Mouse (Mus musculus) stomach, embryonic 16.5 days (tissue): ENCODE measurements around the gene Tbc1d10c. TPM values are rescaled to one million over a fixed set of nuclear protein-coding genes. Genes with fewer than 3 reads are reported as not detected.
A peak's percentile ranks its signal among the peaks of the same experiment; 100 is the strongest.

Source experiments
- ATAC-seq: fragments of 200-750 bp; cut with Nextera tagmentation; 2 replicates; pipeline ENCODE4 v1.8.0; 2017; ENCODE audit warnings: moderate number of reproducible peaks, moderate TSS enrichment; ENCODE audit not compliant: insufficient read depth, low FRiP score
- H3K27ac ChIP-seq: fragments of 300-500 bp; sonication (generic); 2 replicates; pipeline ENCODE4 v1.5.1; 2014; ENCODE audit warnings: low read length
- H3K27me3 ChIP-seq: fragments of 300-500 bp; sonication (generic); 2 replicates; pipeline ENCODE4 v1.6.1; 2014; ENCODE audit warnings: low read length, control low read depth, mixed read lengths; ENCODE audit not compliant: control insufficient read depth, insufficient read depth
- H3K36me3 ChIP-seq: fragments of 300-500 bp; sonication (generic); 2 replicates; pipeline ENCODE4 v1.6.1; 2014; ENCODE audit warnings: low read length; ENCODE audit not compliant: control insufficient read depth, insufficient read depth
- H3K4me1 ChIP-seq: fragments of 300-500 bp; sonication (generic); 2 replicates; pipeline ENCODE4 v1.6.1; 2014; ENCODE audit warnings: low read length, control low read depth, mixed read lengths; ENCODE audit not compliant: control insufficient read depth, insufficient read depth
- H3K4me2 ChIP-seq: fragments of 300-500 bp; sonication (generic); 2 replicates; pipeline ENCODE4 v1.6.1; 2014; ENCODE audit warnings: low read depth, low read length, mixed read lengths
- H3K4me3 ChIP-seq: fragments of 300-500 bp; sonication (generic); replicated peaks from 2 replicates; pipeline ENCODE4 v1.5.1; 2014; ENCODE audit warnings: mild to moderate bottlenecking, low read length
- H3K9ac ChIP-seq: fragments of 300-500 bp; sonication (generic); 2 replicates; pipeline ENCODE4 v1.6.1; 2014; ENCODE audit warnings: low read length
- H3K9me3 ChIP-seq: fragments of 300-500 bp; sonication (generic); replicated peaks from 2 replicates; pipeline ENCODE4 v1.6.1; 2016; ENCODE audit warnings: low read length, control low read depth; ENCODE audit not compliant: control insufficient read depth
- WGBS: fragments of 180-500 bp; shearing (Covaris S2); extraction: QIAGEN DNeasy Blood & Tissue Kit; methylation state at CpG from one replicate; pipeline ENCODE4 v1.1.7; 2014; 5-methylcytosine and 5-hydroxymethylcytosine counted together
- polyA plus RNA-seq: library from polyadenylated mRNA; unstranded; fragments of >200 nt; fragmentation: Nextera tagmentation; extraction: Ambion mirVana; gene quantifications from 2 replicates; pipeline ENCODE4 v1.2.1, GENCODE M21; 2015

Gene Tbc1d10c
- polyA plus RNA-seq, 1 experiment from 2014 or later: 3.6 TPM

- no peak overlapping the region for H3K4me2 ChIP-seq
- H3K9ac ChIP-seq: no peak overlapping the region
- H3K36me3 ChIP-seq: no peaks in the 10 kb centered on the region
- H3K27me3 ChIP-seq: no peaks in the 10 kb centered on the region
- peaks cover 22% of the 10 kb centered on the region for H3K4me1 ChIP-seq
- H3K27ac ChIP-seq: no peak overlapping the region
- no peak overlapping the region for H3K4me3 ChIP-seq
- no peak for ATAC-seq
- 51% methylated on average over 4 of the region's 4 CpGs for WGBS
- H3K9me3 ChIP-seq: no peaks in the 10 kb centered on the region
These were observed 37.8 kb upstream of the Tbc1d10c start for GRCm38 (mm10) chr19:4228891-4229290.

GRCm38 (mm10) chr19:4227894-4228678, 37.0 kb upstream of the Tbc1d10c start:
- no peak overlapping the region for H3K27ac ChIP-seq
- 15% methylated on average over 8 of the region's 8 CpGs for WGBS

GRCm38 (mm10) chr19:4227446-4227845, 36.4 kb upstream of the Tbc1d10c start:
- ATAC-seq: no peak
- H3K9ac ChIP-seq: no peak overlapping the region
- no peaks in the 10 kb centered on the region for H3K9me3 ChIP-seq
- no peak overlapping the region for H3K4me2 ChIP-seq
- no peak overlapping the region for H3K27ac ChIP-seq
- H3K4me3 ChIP-seq: no peak overlapping the region
- H3K27me3 ChIP-seq: no peaks in the 10 kb centered on the region
- peaks cover 22% of the 10 kb centered on the region for H3K4me1 ChIP-seq
- H3K36me3 ChIP-seq: no peaks in the 10 kb centered on the region
- WGBS: 76% methylated on average over 5 of the region's 5 CpGs

More at GRCm38 (mm10) chr19:4227894-4228678, 37.0 kb upstream of the Tbc1d10c start:
- ATAC-seq: peak; percentile 14; the same call in 1 of the 2 replicates
- Histone ChIP-seq H3K27me3 (no peaks in the 10 kb centered on the region), H3K9ac (0 out of 2 replicates have a peak overlapping the region, but pooled peaks have one; percentile 16), H3K9me3 (no peaks in the 10 kb centered on the region), H3K4me3 (no peak overlapping the region), H3K4me2 (no peak overlapping the region), H3K4me1 (peaks cover 22% of the 10 kb centered on the region), H3K36me3 (no peaks in the 10 kb centered on the region)

GRCm38 (mm10) chr19:4226779-4227178, 35.7 kb upstream of the Tbc1d10c start:
- Histone ChIP-seq H3K27me3 (no peaks in the 10 kb centered on the region), H3K36me3 (no peaks in the 10 kb centered on the region), H3K9ac (no peak overlapping the region), H3K4me1 (peaks cover 25% of the 10 kb centered on the region), H3K9me3 (no peaks in the 10 kb centered on the region), H3K4me3 (no peak overlapping the region), H3K27ac (no peak overlapping the region), H3K4me2 (no peak overlapping the region)
- 82% methylated on average over 7 of the region's 7 CpGs for WGBS
- ATAC-seq: no peak

GRCm38 (mm10) chr19:4222165-4222564, 31.1 kb upstream of the Tbc1d10c start:
- Histone ChIP-seq H3K4me3 (no peak overlapping the region), H3K4me2 (no peak overlapping the region), H3K4me1 (peaks cover 41% of the 10 kb centered on the region), H3K27ac (no peak overlapping the region), H3K9me3 (no peaks in the 10 kb centered on the region), H3K9ac (peak overlapping the region; percentile 19; the same call in 1 of the 2 replicates), H3K27me3 (no peaks in the 10 kb centered on the region), H3K36me3 (no peaks in the 10 kb centered on the region)
- no peak for ATAC-seq
- 55% methylated on average over 11 of the region's 11 CpGs for WGBS

GRCm38 (mm10) chr19:4220957-4221743, 30.1 kb upstream of the Tbc1d10c start:
- Histone ChIP-seq H3K4me2 (peak overlapping the region; percentile 44), H3K9me3 (no peaks in the 10 kb centered on the region), H3K4me3 (0 out of 2 replicates have a peak overlapping the region, but pooled peaks have one; percentile 7), H3K36me3 (no peaks in the 10 kb centered on the region), H3K9ac (peak overlapping the region; percentile 53), H3K27ac (peak overlapping the region; percentile 78), H3K27me3 (no peaks in the 10 kb centered on the region), H3K4me1 (peaks cover 51% of the 10 kb centered on the region)
- 27% methylated on average over 14 of the region's 14 CpGs for WGBS
- ATAC-seq: peak; percentile 69

GRCm38 (mm10) chr19:4220416-4220815, 29.3 kb upstream of the Tbc1d10c start:
- Histone ChIP-seq H3K9ac (peak overlapping the region; percentile 53), H3K4me3 (no peak overlapping the region), H3K4me1 (peaks cover 58% of the 10 kb centered on the region), H3K9me3 (no peaks in the 10 kb centered on the region), H3K27ac (peak overlapping the region; percentile 68), H3K4me2 (peak overlapping the region; percentile 28; the same call in 1 of the 2 replicates), H3K27me3 (no peaks in the 10 kb centered on the region), H3K36me3 (no peaks in the 10 kb centered on the region)
- ATAC-seq: peak; percentile 18; the same call in 1 of the 2 replicates
- WGBS: 26% methylated on average over 4 of the region's 4 CpGs

GRCm38 (mm10) chr19:4219943-4220342, 28.9 kb upstream of the Tbc1d10c start:
- H3K27ac ChIP-seq: peak overlapping the region; percentile 68; the same call in 1 of the 2 replicates
- 76% methylated on average over 6 of the region's 6 CpGs for WGBS
- H3K36me3 ChIP-seq: no peaks in the 10 kb centered on the region
- no peaks in the 10 kb centered on the region for H3K9me3 ChIP-seq
- H3K27me3 ChIP-seq: no peaks in the 10 kb centered on the region
- H3K9ac ChIP-seq: peak overlapping the region; percentile 53; the same call in 1 of the 2 replicates
- H3K4me1 ChIP-seq: peaks cover 61% of the 10 kb centered on the region
- no peak for ATAC-seq
- no peak overlapping the region for H3K4me2 ChIP-seq
- H3K4me3 ChIP-seq: no peak overlapping the region

GRCm38 (mm10) chr19:4218784-4219183, 27.7 kb upstream of the Tbc1d10c start:
- Histone ChIP-seq H3K4me2 (no peak overlapping the region), H3K36me3 (no peaks in the 10 kb centered on the region), H3K9me3 (no peaks in the 10 kb centered on the region), H3K4me3 (no peak overlapping the region), H3K9ac (no peak overlapping the region), H3K4me1 (peaks cover 66% of the 10 kb centered on the region), H3K27me3 (no peaks in the 10 kb centered on the region), H3K27ac (no peak overlapping the region)
- ATAC-seq: no peak
- WGBS: 69% methylated on average over 1 of the region's 1 CpGs
